Mouse (Mus musculus) stomach, embryonic 16.5 days (tissue): ENCODE measurements around the gene Plcd3. TPM values are rescaled to one million over a fixed set of nuclear protein-coding genes. Genes with fewer than 3 reads are reported as not detected.

Experiments used
- ATAC-seq: fragments of 200-750 bp; cut with Nextera tagmentation; 2 replicates; pipeline ENCODE4 v1.8.0; 2017; ENCODE audit warnings: moderate number of reproducible peaks, moderate TSS enrichment; ENCODE audit not compliant: insufficient read depth, low FRiP score
- H3K27ac ChIP-seq: fragments of 300-500 bp; sonication (generic); 2 replicates; pipeline ENCODE4 v1.5.1; 2014; ENCODE audit warnings: low read length
- H3K27me3 ChIP-seq: fragments of 300-500 bp; sonication (generic); 2 replicates; pipeline ENCODE4 v1.6.1; 2014; ENCODE audit warnings: low read length, control low read depth, mixed read lengths; ENCODE audit not compliant: control insufficient read depth, insufficient read depth
- H3K36me3 ChIP-seq: fragments of 300-500 bp; sonication (generic); 2 replicates; pipeline ENCODE4 v1.6.1; 2014; ENCODE audit warnings: low read length; ENCODE audit not compliant: control insufficient read depth, insufficient read depth
- H3K4me1 ChIP-seq: fragments of 300-500 bp; sonication (generic); 2 replicates; pipeline ENCODE4 v1.6.1; 2014; ENCODE audit warnings: low read length, control low read depth, mixed read lengths; ENCODE audit not compliant: control insufficient read depth, insufficient read depth
- H3K4me2 ChIP-seq: fragments of 300-500 bp; sonication (generic); 2 replicates; pipeline ENCODE4 v1.6.1; 2014; ENCODE audit warnings: low read depth, low read length, mixed read lengths
- H3K4me3 ChIP-seq: fragments of 300-500 bp; sonication (generic); replicated peaks from 2 replicates; pipeline ENCODE4 v1.5.1; 2014; ENCODE audit warnings: mild to moderate bottlenecking, low read length
- H3K9ac ChIP-seq: fragments of 300-500 bp; sonication (generic); 2 replicates; pipeline ENCODE4 v1.6.1; 2014; ENCODE audit warnings: low read length
- H3K9me3 ChIP-seq: fragments of 300-500 bp; sonication (generic); replicated peaks from 2 replicates; pipeline ENCODE4 v1.6.1; 2016; ENCODE audit warnings: low read length, control low read depth; ENCODE audit not compliant: control insufficient read depth
- WGBS: fragments of 180-500 bp; shearing (Covaris S2); extraction: QIAGEN DNeasy Blood & Tissue Kit; methylation state at CpG from one replicate; pipeline ENCODE4 v1.1.7; 2014; 5-methylcytosine and 5-hydroxymethylcytosine counted together
- polyA plus RNA-seq: library from polyadenylated mRNA; unstranded; fragments of >200 nt; fragmentation: Nextera tagmentation; extraction: Ambion mirVana; gene quantifications from 2 replicates; pipeline ENCODE4 v1.2.1, GENCODE M21; 2015

Plcd3 gene
- polyA plus RNA-seq, 1 experiment from 2014 or later, result 5.2 TPM

DNA sequence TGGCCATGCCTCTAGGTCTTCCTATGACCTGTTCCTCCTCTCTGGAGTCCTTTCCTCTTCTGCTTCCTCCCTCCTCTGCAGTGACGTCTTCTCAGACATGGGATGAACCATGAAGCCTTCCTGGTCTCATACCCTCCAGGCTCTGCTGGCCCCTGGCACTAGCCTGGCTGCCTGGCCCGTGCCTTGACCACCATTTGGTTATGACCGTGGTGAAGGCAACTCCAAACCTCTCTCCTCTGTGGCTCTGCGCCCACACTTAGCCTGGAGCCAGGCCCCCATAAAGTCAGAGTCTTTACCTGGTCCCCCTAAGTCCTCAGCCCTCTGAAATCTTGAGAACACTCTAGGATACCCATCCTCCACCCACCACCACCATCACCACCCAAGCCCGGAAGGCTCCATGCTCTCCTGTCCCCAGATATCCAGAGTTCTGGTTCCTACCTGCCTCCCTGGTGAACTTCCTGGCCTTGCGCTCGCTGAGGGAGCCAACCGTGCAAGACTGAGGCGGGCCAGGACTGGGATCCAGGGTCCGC, 27.3 kb downstream of the Plcd3 start:
- ATAC-seq, result no peak
- Histone ChIP-seq H3K9ac (no peak overlapping the region; the same call in 1 of the 2 replicates), H3K27me3 (no peaks in the 10 kb centered on the region), H3K4me2 (no peak overlapping the region), H3K4me1 (no peaks in the 10 kb centered on the region), H3K27ac (no peak overlapping the region), H3K36me3 (no peaks in the 10 kb centered on the region), H3K9me3 (no peaks in the 10 kb centered on the region), H3K4me3 (no peak overlapping the region)
- 58% methylated on average over 10 of the region's 10 CpGs for WGBS

- H3K9me3 ChIP-seq, result no peaks in the 10 kb centered on the region
- H3K9ac ChIP-seq, result no peak overlapping the region
- no peaks in the 10 kb centered on the region for H3K4me1 ChIP-seq
- H3K4me2 ChIP-seq, result no peak overlapping the region
- 88% methylated on average over 7 of the region's 7 CpGs for WGBS
- H3K27me3 ChIP-seq, result no peaks in the 10 kb centered on the region
- no peak overlapping the region for H3K27ac ChIP-seq
- H3K36me3 ChIP-seq, result no peaks in the 10 kb centered on the region
- ATAC-seq, result no peak
- no peak overlapping the region for H3K4me3 ChIP-seq
Measured at GRCm38 (mm10) chr11:103073671-103074070, 27.8 kb downstream of the Plcd3 start.

- no peak for ATAC-seq
- peaks cover under 1% of the 10 kb centered on the region; the same call in 1 of the 2 replicates for H3K36me3 ChIP-seq
- 93% methylated on average over 10 of the region's 10 CpGs for WGBS
Measured at GRCm38 (mm10) chr11:103070322-103070880, 31.1 kb downstream of the Plcd3 start.

GRCm38 (mm10) chr11:103069731-103070130, 31.7 kb downstream of the Plcd3 start:
- no peak overlapping the region for H3K4me2 ChIP-seq
- no peak overlapping the region for H3K9ac ChIP-seq
- no peaks in the 10 kb centered on the region for H3K9me3 ChIP-seq
- H3K4me1 ChIP-seq, result no peaks in the 10 kb centered on the region
- peaks cover 5% of the 10 kb centered on the region; the same call in 1 of the 2 replicates for H3K36me3 ChIP-seq
- WGBS, result 97% methylated on average over 2 of the region's 2 CpGs
- no peak overlapping the region for H3K27ac ChIP-seq
- no peak overlapping the region for H3K4me3 ChIP-seq
- ATAC-seq, result no peak
- H3K27me3 ChIP-seq, result no peaks in the 10 kb centered on the region

More at GRCm38 (mm10) chr11:103070322-103070880, 31.1 kb downstream of the Plcd3 start:
- no peaks in the 10 kb centered on the region for H3K9me3 ChIP-seq
- H3K4me3 ChIP-seq, result no peak overlapping the region
- no peak overlapping the region for H3K4me2 ChIP-seq
- no peaks in the 10 kb centered on the region for H3K4me1 ChIP-seq
- H3K9ac ChIP-seq, result no peak overlapping the region
- no peak overlapping the region for H3K27ac ChIP-seq
- no peaks in the 10 kb centered on the region for H3K27me3 ChIP-seq

DNA sequence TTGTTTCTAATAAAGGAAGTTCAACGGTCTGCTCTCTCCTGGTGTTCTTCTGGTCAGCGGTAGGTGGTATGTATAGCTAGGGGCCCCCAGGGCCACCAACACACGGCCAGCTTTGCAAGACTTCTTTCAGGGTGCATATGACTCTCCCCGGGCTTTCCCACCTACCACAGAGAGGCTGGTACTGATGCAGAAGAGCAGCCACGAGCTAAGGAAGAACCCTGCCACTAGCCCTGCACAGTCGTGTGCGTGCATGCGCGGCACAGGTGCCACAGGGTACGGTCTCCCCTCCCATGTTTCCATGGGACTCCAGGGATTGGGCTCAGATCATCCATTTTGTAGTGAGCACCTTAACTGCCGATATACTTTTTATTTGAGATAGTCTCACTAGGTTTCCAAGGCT, 32.6 kb downstream of the Plcd3 start:
- Histone ChIP-seq H3K4me1 (no peaks in the 10 kb centered on the region), H3K9ac (no peak overlapping the region), H3K4me2 (no peak overlapping the region), H3K9me3 (no peaks in the 10 kb centered on the region), H3K27ac (no peak overlapping the region), H3K27me3 (no peaks in the 10 kb centered on the region), H3K4me3 (no peak overlapping the region), H3K36me3 (peaks cover 14% of the 10 kb centered on the region)
- ATAC-seq, result no peak
- WGBS, result 91% methylated on average over 11 of the region's 11 CpGs

DNA sequence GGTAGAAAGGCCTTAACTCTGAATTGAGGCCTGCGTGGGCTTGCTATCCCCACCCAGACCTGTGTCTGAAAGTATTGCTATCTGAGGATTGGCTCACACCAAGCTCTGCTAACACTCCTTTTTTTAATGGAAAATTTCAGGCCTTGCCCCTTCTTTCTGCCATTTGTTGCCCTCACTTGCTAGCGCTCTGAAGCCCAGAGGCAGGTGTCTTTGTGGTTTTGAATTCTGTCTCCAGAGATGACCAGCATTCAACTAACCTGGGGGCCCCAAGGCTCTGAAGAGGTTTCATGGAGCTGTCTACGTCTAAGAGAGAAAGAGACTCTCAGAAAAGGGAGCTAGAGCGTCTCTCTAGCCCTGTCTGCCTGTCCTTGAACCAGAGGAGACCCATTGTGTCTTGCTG, 33.2 kb downstream of the Plcd3 start:
- Histone ChIP-seq H3K4me2 (no peak overlapping the region), H3K9me3 (no peaks in the 10 kb centered on the region), H3K4me1 (no peaks in the 10 kb centered on the region), H3K9ac (no peak overlapping the region), H3K27me3 (no peaks in the 10 kb centered on the region), H3K4me3 (no peak overlapping the region), H3K36me3 (peaks cover 16% of the 10 kb centered on the region), H3K27ac (no peak overlapping the region)
- 94% methylated on average over 4 of the region's 4 CpGs for WGBS
- no peak for ATAC-seq

GRCm38 (mm10) chr11:103067457-103068001, 33.9 kb downstream of the Plcd3 start:
- H3K9me3 ChIP-seq, result no peaks in the 10 kb centered on the region
- 72% methylated on average over 8 of the region's 8 CpGs for WGBS
- no peak for ATAC-seq
- H3K4me3 ChIP-seq, result no peak overlapping the region
- no peak overlapping the region for H3K27ac ChIP-seq
- no peaks in the 10 kb centered on the region for H3K4me1 ChIP-seq
- no peak overlapping the region for H3K4me2 ChIP-seq
- no peak overlapping the region for H3K9ac ChIP-seq
- H3K36me3 ChIP-seq, result peaks cover 16% of the 10 kb centered on the region
- no peaks in the 10 kb centered on the region for H3K27me3 ChIP-seq

DNA sequence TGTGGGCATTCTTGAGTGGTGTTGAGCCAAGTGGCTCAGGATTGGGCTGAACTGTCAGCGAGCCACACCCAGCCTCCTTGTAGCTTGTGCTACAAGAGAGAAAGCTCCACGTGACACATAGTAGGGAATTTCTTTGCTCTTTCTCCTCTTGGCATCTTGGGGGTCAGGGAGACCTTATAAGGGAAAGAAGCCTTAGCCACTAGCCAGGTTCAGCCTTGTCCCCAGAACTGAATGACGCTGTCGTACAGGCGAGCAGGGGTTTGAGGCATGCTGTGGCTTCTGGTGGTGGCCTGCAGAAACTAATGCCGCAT, 34.5 kb downstream of the Plcd3 start:
- H3K4me1 ChIP-seq, result no peaks in the 10 kb centered on the region
- H3K9ac ChIP-seq, result no peak overlapping the region
- no peak for ATAC-seq
- H3K9me3 ChIP-seq, result no peaks in the 10 kb centered on the region
- H3K4me3 ChIP-seq, result no peak overlapping the region
- H3K4me2 ChIP-seq, result no peak overlapping the region
- 86% methylated on average over 6 of the region's 6 CpGs for WGBS
- no peak overlapping the region for H3K27ac ChIP-seq
- H3K36me3 ChIP-seq, result peaks cover 16% of the 10 kb centered on the region
- no peaks in the 10 kb centered on the region for H3K27me3 ChIP-seq

DNA sequence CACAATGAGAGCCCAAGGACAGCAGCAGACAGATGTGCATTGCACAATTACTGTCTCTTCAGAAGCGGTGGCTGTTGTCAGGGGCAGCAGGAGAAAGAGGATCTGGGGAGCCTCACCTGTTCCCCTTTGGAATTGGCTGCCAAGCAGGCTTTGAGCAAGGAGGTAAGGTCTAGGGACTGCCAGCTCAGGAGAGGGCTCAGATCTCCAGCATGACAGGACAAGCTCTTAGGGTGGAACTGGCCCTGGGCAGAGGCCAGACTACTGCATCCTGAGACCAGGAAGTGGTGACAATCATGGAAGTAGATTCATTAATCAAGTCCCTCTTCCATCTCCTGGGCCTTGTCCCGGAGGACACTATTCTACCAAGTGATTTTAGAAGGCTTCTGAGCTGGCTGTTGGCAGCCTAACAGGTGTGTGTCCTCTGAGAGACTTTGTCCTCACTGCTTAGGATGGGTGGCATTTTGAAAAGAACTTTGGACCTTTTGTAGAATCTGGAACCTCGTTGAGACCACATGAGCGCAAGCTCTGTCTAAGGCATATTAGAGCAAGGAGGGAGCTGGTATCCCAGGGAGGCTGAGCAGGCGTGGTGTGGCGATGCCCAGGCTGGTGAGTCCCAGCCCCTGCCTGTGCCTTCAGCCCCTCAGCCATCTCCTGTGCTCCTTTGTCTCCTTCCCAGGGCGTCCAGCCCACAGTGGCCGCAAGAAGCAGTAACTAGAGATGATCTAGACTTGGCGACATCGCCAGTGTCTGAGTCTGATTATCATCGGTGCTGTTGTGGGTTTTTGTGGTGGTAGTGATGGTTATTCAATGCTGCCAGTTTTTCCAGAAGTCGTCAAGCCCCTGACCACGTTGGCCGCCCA, 35.0 kb downstream of the Plcd3 start:
- H3K4me3 ChIP-seq, result no peak overlapping the region
- H3K4me1 ChIP-seq, result no peaks in the 10 kb centered on the region
- no peaks in the 10 kb centered on the region for H3K9me3 ChIP-seq
- H3K36me3 ChIP-seq, result peaks cover 19% of the 10 kb centered on the region
- no peak for ATAC-seq
- no peak overlapping the region for H3K9ac ChIP-seq
- no peak overlapping the region for H3K27ac ChIP-seq
- no peaks in the 10 kb centered on the region for H3K27me3 ChIP-seq
- no peak overlapping the region for H3K4me2 ChIP-seq
- WGBS, result 94% methylated on average over 14 of the region's 14 CpGs
